Mouse (Mus musculus) C2C12 (cell line): ENCODE results near the gene B3gnt6.

Experiments
- CTCF ChIP-seq: IDR thresholded peaks from one replicate; pipeline ENCODE4 v1.5.1; 2011; ENCODE audit not compliant: control insufficient read depth, insufficient read depth, insufficient read length
- MYOG ChIP-seq: IDR thresholded peaks from one replicate; pipeline ENCODE4 v1.6.1; 2011; ENCODE audit not compliant: control insufficient read depth, insufficient read length; ENCODE audit errors: extremely low read depth

GRCm38 (mm10) chr7:98236686-98237359 lies 37.5 kb upstream of the B3gnt6 start:
- TF ChIP-seq CTCF (no peak), MYOG (no peak)
